Mouse (Mus musculus) heart, postnatal 0 days (tissue): ENCODE results near the gene A830031A19Rik.

ENCODE experiments used
- CTCF ChIP-seq: IDR thresholded peaks from 2 replicates; pipeline ENCODE4 v1.5.1; 2016; ENCODE audit warnings: antibody characterized with exemption, control low read depth, low read depth
- EP300 ChIP-seq: IDR thresholded peaks from 2 replicates; pipeline ENCODE4 v1.6.1; 2016; ENCODE audit warnings: antibody characterized with exemption, low read depth

DNA sequence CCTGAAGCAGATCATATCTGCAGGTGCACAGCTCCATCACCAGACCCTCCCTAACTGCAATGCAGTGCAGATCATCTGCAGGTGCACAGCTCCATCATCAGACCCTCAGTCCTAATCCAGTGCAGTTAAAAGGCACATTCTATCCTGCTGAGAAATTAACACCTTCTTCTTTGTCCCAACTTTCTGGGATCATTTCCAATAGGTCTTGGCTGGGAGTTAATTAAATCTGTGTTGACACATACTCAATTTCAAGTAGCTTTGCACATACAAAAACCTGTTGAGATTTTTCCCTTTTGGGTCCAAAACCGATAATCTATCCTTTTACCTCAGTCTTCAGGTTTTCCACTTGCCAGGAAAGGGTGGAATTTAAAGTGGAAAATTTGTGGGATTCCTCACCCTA, 62.6 kb downstream of the A830031A19Rik start:
- TF ChIP-seq EP300 (no peak), CTCF (no peak)
